Mouse (Mus musculus) ES-Bruce4 (cell line): ENCODE measurements around the gene Dppa1.

Experiments used
- CTCF ChIP-seq: IDR thresholded peaks from one replicate; pipeline ENCODE4 v1.8.1; 2011; ENCODE audit warnings: low read depth, low read length
- EP300 ChIP-seq: IDR thresholded peaks from 2 replicates; pipeline ENCODE4 v1.6.1; 2011; ENCODE audit warnings: low read depth, low read length; ENCODE audit not compliant: insufficient read depth

- TF ChIP-seq EP300 (no peak), CTCF (no peak)
Measured at GRCm38 (mm10) chr11:46629211-46629795, at the start of gene Dppa1.
